Mouse (Mus musculus): ENCODE measurements at regions not wholly inside any gene's neighbourhood (a gene's known extent, or its start where the extent isn't known, plus 50 kb on each side); places are given as distances from the start of the nearest gene placed in this dataset.
"Not testable (repeated sequence)": the region's sequence is repeated elsewhere in the genome, so short reads cannot be mapped to it uniquely, and the experiment has no call there.

DNA sequence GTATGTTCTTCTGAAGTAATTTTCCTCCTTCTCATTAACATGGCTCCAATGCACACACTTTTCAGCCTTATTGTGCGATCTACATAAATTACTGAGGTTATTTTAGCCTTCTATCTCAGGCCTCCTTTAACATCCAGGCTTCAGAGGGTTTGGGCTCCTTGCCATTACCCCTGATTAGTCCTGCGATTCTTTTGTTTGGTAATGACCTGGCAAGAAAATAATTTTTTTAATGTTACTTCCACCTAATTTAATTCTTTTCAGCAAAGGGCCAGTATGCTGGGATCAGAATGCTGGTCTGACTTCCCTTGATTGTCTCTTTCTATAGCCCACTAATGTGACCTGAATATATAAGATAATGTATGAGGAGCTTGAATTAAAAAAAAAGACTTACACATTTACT, 739.4 kb downstream of the Tbl1xr1 start:
- DNase-seq: no peak

GRCm38 (mm10) chr3:22826485-22826884, 750.0 kb downstream of the Tbl1xr1 start:
- no peak for DNase-seq

GRCm38 (mm10) chr3:22838986-22839385, 762.5 kb downstream of the Tbl1xr1 start:
- no peak for DNase-seq

DNA sequence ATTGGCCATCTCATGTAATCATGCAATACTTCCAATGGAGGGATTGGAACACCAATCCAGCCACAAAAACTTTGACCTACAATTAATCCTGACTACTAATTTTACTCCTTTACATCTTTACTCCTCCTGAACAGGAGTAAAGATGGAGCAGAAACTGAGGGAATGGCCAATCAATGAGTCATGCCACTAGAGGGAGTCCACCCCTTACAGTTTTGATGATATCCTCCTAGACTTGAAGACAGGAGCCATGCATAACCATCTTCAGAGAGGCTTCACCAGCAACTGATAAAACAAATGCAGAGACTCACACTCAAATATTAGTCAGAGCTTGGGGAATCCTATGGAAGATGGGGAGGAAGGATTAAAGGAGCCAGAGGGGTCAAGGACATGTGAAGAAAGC, 774.0 kb downstream of the Tbl1xr1 start:
- no peak for DNase-seq

GRCm38 (mm10) chr3:22863595-22863994, 787.1 kb downstream of the Tbl1xr1 start:
- DNase-seq: no peak

DNA sequence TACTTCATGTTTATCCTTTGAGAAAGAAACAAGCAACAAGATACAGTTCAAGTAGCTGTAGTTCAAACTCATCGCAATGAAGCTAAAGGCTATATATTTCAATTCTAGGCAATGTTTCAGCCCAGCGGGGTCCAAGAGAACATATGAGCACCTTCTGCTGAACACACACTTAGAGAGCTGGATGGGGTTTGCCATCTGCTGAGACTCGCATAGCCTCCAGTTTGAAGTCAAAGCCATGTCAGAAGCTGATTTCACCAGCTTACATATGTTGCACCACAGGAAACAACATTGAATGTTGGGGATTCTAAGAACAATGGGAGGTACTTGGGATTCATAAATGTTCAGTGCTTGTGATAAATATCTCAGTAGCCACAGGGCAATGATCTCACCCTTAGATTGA, 801.4 kb downstream of the Tbl1xr1 start:
- DNase-seq: no peak

- DNase-seq: no peak
Observed at GRCm38 (mm10) chr3:22892735-22893134, 816.3 kb downstream of the Tbl1xr1 start.

DNA sequence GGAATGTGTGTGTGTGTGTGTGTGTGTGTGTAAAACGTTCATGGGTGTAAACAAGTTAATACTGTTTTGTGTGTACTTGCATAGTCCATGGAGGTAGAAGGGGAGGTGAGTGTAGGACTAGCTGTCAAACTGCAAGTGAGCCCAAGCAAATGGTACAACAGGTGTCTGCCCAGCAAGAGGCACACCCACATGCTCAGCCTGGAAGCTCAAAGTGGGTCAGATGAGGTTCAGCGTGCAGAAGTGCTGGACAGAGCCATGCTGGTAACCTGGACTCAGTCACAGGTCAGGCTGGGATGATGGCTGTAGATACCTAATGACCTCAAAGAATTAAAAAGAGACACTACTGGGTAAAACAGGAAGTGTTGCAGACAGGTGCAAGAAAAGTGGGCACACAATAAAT, 821.2 kb downstream of the Tbl1xr1 start:
- DNase-seq: peak; percentile 88 to 91

DNA sequence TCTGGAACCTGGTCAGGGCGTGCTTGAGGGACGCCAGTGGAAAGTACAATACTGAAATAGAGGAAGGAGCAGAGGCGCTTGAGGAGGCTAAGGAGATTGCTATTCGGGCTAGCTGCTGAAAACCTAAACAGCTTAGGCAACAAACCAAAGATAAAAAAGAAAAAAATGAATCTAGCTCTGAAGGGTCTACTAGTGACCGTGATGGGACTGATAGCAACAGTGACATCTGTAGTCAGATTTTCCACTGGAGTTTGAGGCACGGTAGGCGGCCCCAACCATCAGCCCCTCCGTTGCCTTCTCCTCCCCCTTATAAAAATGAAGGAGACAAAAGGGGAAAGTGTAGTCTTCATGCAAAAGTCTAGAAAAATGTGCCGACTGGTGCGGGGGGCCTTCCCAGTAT, 824.5 kb downstream of the Tbl1xr1 start:
- DNase-seq: no peak

- DNase-seq: no peak
Observed at GRCm38 (mm10) chr3:22928970-22929369, 852.5 kb downstream of the Tbl1xr1 start.

DNA sequence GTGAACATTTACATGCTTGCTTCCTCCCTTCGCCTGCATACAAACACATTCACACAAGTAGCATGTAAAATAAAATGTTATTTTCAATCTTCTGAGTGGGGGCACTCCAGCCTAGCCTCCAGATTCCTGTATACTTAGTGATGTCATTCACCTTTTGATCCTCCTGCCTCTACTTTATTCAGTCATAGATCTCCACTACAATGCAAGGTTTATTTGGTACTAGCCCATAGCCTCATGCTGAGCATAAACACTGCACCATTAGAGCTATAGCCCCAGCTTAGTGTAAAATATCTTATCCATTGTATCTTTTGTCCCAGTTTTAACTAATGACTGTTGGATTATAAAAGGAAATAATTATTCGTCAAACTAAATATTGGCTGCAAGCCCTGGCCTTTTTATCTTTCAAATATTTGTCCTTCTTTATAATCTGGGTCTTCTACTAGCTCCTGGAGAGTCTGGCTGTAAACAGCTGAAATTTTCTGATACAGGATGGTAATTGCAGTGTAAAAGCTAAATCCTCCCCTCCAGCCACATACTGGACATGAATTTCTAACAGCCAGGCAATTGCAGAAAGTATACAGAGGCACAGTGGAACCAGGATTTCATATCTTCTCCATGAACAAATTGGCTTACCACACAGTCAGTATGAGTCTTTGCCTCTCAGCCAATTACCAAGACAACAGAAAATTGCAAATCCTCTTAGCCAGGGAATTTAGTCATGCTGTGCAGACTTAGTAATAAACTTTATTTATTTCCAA, 853.5 kb downstream of the Tbl1xr1 start:
- DNase-seq: no peak

DNA sequence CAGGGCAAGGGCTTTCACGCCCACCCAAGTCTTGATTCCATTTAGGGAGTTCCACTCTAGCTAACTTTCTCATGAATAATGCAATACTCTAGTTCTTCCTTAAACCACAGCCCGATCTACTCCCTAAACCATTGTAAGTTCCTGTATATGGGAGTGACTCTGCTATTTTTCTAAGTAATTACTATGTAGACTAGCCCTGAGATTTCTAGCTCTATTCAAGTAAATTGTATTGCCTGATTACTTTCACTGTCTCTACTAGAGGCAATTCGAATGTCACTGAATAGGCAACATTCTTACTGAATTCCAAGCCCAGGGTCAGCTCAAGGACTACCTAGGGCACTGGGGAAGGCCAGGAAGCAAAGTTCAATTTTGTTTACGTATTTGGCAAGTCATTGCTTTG, 869.2 kb downstream of the Tbl1xr1 start:
- not testable (repeated sequence) for DNase-seq

DNA sequence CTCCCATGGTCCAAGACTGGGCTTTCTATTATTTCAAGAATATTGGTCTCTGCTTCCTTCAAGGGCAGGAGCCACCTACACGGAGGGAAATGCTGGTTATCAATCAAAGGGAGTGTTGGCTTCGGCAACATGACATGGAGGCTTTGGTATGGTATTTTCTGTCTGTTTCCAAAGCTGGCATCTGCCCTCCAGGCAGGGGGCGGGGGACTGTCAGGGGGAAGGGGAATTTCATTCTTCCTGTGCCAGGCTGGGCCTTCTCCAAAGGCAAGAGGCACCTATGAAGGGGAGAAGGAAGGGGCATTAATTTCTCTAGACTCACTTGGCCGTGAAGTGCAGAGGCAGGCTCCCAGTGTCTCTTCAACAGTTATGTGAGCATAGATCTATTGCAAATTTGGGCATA, 870.7 kb downstream of the Tbl1xr1 start:
- DNase-seq: no peak

GRCm38 (mm10) chr3:22948168-22948768, 871.8 kb downstream of the Tbl1xr1 start:
- DNase-seq: no peak

DNA sequence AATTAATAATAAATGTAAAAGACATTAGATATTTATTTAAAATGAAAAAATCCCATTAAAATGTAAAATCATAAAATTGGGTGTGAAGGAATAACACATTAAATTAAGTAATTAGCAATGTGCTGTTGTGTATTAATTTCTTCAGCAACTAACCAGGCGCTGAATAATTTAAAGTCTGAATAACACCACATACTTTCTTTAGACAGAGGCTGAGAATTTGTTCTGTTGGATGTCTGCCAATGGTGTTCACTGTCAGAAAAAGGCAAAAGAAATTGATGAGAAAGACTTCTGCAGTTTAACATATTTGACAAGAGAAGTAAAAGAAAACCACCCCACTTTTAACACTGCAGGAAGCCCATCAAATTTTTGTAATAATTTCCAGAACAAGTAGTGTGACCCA, 881.0 kb downstream of the Tbl1xr1 start:
- DNase-seq: no peak

GRCm38 (mm10) chr3:22972681-22973080, 896.2 kb downstream of the Tbl1xr1 start:
- no peak for DNase-seq

DNA sequence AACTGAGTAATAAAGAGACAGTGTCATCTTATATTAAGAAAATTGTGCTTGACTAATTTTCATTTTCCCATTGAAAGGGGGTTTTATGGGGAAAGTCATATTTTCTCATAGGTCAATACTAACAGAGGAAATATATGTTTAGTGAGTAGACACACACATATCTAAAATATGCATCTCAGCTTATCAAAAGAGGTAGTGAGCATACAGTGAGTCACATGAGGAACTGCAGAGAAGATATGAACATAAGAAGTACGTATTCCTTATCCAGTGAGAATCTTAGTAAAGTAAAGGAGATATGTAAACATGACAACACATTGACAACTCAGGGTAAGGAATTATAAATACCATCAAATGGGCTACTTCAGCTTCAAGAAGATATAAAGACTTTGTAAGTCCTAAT, 900.3 kb downstream of the Tbl1xr1 start:
- DNase-seq: no peak

GRCm38 (mm10) chr3:22979896-22980890, 903.7 kb downstream of the Tbl1xr1 start:
- DNase-seq: no peak

- DNase-seq: peak in 1 of 2 experiments; percentile 10
Observed at GRCm38 (mm10) chr3:22982430-22982829, 906.0 kb downstream of the Tbl1xr1 start.

GRCm38 (mm10) chr3:22990136-22990820, 913.8 kb downstream of the Tbl1xr1 start:
- DNase-seq: no peak

- no peak for DNase-seq
Observed at GRCm38 (mm10) chr3:22995228-22995627, 918.8 kb downstream of the Tbl1xr1 start.

- DNase-seq: no peak
Observed at GRCm38 (mm10) chr3:22995833-22996232, 919.4 kb downstream of the Tbl1xr1 start.

DNA sequence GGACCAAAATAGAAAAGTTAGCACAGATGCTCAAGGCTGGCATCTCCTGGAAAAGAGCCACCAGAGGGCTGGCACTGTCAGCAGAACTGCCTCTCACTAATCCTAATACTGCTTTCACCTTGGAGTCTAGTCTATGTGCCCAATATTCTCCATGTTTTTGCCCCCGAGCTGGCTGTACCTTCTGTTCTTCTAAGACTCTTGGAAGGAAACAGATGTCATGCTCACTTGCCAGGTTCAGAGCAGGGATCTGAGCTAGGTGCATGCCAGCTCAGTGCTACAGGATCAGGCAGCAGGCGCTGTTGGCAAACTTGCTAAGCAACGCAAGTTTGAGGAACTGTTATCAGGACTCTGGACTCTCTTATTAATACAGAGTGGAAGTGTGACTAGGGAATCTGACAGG, 924.6 kb downstream of the Tbl1xr1 start:
- DNase-seq: peak; percentile 24 to 48
